Mouse (Mus musculus) forelimb bud, embryonic 11.5 days (tissue): ENCODE results near the gene Dhrs3.

Experiments used
- DNase-seq: peaks from one replicate; pipeline ENCODE4 v3.0.0-alpha.2; 2012; ENCODE audit warnings: low read depth, low spot score

The Dhrs3 gene

GRCm38 (mm10) chr4:144972948-144973720 lies 80.5 kb downstream of the Dhrs3 start:
- no peak for DNase-seq

- no peak for DNase-seq
Measured at GRCm38 (mm10) chr4:144974458-144974857, 81.8 kb downstream of the Dhrs3 start.

GRCm38 (mm10) chr4:144975505-144975904 lies 82.9 kb downstream of the Dhrs3 start:
- DNase-seq, result no peak

- DNase-seq, result no peak
Measured at GRCm38 (mm10) chr4:144977057-144977456, 84.4 kb downstream of the Dhrs3 start.
